Mouse (Mus musculus) frontal cortex, postnatal 10 days (tissue): Measurements from ENCODE around the gene Cabs1.

Experiments used
- DNase-seq, 2 experiments: peaks; one replicate each; pipeline ENCODE4 v3.0.0; 2022; ENCODE audit warnings: low spot score in 2 of 2, mixed read lengths in 1 of 2

Gene Cabs1

DNA sequence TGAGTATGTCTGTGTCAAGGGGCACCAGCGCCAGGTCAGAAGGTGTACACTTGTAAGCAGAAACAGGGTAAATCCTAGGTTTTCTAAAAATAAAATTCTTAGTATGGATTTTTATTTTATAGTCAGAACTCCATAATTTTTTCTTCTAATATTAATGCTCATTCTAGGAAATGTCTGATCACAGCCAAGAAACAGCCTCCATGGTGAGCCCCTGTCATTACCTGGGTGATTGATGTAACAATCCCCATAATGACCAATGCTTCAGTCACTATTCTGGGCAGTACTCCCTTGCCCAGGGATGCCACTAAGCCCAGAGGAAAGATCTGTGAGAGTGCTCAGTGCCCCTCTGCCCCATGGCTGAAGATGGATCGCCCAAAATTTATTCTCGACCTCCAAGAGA is at the start of gene Cabs1:
Cabs1 (plus strand) TSS at position 301 of the 400 bp plus-strand sequence.
- no peak for DNase-seq

DNA sequence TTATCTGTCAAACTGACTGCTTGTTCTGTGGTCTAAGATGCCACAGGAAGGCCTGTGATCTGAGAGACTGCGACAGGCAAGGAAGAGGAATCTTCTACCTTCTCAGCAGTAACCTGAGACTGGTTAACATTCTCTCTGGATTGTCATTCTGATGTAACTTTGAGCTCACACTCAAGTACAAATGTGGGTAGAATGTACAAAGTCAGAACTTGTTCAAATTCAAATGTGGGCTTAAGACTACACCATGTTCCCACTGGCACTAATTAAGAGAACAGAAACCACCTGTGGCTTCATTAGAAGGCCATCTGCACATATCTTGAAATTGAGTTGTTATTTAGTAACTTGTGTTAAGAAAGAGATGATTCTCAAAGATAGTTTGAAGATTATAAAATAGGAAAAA is 47.6 kb upstream of the Cabs1 start:
- DNase-seq: no peak

- no peak for DNase-seq
Measured at GRCm38 (mm10) chr5:87940752-87941151, 38.5 kb upstream of the Cabs1 start.

- DNase-seq: no peak
Measured at GRCm38 (mm10) chr5:87942515-87942914, 36.7 kb upstream of the Cabs1 start.

DNA sequence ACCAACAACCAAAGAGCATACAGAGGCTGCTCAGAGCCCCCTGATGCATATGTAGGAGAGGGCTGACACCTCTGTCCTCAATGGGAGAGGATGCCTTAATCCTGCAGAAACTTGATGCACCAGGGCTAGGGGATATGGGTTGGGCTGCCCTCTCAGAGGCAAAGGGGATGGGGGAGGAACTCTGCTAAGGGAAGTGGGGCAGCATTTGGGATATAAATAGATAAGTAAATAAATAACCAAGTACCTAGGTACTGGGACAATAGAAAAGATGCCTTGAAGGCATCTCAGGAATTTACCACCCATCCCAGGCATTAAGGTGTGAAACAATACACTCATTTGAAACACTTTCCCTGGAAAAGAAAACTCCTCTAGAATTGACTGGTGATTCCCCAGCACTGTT is 27.4 kb upstream of the Cabs1 start:
- no peak for DNase-seq

DNA sequence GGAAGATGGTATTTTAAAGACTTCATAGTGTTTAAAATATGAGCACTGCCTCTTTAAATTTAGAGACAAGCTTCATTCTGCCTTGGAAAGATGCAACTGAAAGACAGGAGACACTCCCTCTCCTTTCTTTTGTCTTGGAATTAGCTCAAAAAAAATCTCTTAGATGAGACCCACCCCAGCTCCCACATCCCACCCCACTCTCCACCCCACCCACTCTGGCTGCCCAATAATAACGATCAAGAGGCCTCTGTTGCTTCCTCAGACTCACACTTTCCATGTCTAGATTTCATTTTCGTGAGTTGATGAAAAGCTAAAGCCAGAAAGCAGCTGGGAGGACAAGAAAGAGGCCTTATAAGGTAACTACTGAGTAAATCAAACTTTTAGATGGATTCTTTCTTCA is 10.0 kb upstream of the Cabs1 start, which contains the start of the genes 2310003L06Rik and Gm28434:
2310003L06Rik (plus strand) TSS at position 259 of the 400 bp plus-strand sequence.
Gm28434 (plus strand) TSS at position 317 of the 400 bp plus-strand sequence.
- DNase-seq: no peak

- DNase-seq: no peak
Measured at GRCm38 (mm10) chr5:87982468-87983214, 3.4 kb downstream of the Cabs1 start.

- no peak for DNase-seq
Measured at GRCm38 (mm10) chr5:88002249-88002648, 23.0 kb downstream of the Cabs1 start, which contains the start of gene Smr3a. Gene Smr3a, plus strand, starts transcription at chr5:88002549.

- DNase-seq: no peak
Measured at GRCm38 (mm10) chr5:88005241-88005640, 26.0 kb downstream of the Cabs1 start.
